Mouse (Mus musculus) retina, embryonic 14.5 days (tissue): ENCODE measurements at regions not wholly inside any gene's neighbourhood (a gene's known extent, or its start where the extent isn't known, plus 50 kb on each side); places are given as distances from the start of the nearest gene placed in this dataset.

ENCODE experiments used
- DNase-seq: peaks from one replicate; pipeline ENCODE4 v3.0.0-alpha.2; 2015; ENCODE audit warnings: low spot score

DNA sequence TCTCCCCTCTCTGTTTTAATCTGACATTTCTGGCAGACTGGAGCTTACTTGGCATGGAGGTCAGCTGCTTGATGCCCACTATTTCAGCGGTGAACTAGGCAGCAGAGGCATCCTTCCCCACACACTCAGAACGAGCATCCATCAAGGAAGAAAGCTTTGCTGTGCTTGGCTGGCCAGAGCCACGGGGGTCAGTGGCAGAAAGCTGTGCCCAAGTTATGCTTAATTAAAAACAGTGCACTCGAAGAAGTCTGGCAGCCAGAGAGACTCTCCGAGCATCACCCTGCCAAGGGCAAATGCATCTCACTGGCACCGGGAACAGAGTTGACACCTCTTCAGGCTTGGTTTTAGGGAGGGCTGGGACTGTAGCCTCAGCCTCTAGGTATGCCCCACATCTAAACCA lies 168.3 kb downstream of the Gm45692 start:
- no peak for DNase-seq

DNA sequence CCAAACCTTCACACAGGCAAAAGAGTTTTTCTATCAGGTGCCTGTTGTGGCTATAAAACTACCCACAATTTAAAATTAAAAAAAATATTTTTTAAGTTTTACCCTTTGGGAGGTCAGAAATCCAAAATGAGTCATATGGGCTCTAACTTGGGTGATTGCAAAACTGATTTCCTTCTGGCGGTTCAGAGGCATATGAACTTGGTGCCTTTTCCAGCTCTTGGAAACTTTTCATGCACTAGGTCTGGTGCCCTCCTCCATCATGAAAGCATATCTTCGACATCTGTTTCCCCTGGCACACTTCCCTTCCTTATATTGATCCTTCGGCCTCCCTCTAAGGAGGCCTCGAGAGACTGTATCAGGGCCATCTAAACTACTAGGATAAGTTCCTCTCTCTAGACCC lies 168.8 kb downstream of the Gm45692 start:
- no peak for DNase-seq

DNA sequence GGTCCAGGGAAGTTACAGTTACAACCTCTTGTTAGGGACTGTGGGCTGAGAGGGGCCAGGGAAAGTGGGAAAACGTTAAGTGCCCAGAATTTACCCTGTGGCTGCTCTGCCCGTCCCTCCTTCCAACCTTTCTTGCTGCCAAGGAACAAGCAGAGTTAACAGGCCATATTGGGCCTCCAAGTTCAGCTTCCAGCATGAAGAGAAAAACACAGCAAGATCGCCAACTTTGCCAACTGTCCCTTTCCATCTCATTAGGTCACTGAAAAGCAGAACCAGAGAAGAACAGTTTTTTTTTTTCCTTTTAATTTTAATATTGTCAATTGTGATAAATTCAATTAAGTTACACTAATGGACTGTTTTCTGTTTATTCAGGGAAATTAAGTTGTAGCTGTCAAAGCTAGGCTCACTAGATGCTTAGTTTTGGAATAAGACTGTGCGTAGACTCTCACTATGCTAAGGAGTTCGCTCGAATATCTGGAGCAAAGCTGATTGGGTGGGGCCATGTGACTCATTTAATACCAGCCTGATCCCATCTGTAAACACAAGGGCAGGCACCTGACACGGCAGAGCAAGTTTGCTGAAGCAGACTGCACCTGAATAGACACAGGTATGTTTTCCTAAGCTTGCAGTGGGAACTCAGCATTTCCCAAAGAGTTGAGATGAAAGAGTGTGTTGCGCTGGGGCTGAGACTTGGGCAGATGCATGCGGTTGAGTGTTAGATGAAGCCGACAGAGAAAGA lies 178.9 kb downstream of the Gm45692 start:
- no peak for DNase-seq

DNA sequence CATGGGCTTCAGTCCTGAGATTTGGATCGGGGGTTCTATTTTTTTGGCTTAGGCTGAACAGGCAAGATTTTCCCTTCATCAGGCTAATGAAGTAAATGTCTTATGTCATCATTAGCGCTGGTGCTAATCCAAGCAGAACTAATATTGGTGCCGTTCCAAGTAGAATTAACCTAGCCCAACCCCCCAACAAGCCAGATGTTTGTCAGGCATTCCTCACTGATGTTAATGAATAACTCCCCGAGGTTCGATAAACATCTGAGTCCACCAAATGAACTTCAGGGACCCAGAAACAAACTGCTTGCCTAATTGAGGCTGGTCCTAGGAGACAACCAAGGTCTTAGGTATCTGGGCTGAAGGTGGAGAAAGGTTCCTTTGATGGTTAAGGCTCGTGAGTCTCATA lies 180.9 kb downstream of the Gm45692 start:
- peak; percentile 54 for DNase-seq

DNA sequence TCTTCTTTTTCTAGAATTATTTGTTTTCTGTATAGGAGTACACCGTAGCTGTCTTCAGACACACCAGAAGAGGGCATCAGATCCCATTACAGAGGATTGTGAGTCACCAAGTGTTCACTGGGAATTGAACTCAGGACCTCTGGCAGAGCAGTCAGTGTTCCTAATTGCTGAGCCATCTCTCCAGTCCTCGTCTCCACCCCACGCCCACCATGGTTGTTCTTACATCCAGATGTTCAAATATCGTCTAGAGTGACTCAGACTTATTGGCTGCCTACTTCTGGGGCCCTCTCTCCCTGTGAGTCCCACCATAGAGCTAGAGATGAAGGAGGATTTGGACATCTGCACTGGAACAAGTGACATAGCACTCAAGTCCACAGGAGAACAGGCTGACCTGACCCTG lies 182.6 kb downstream of the Gm45692 start:
- no peak for DNase-seq

DNA sequence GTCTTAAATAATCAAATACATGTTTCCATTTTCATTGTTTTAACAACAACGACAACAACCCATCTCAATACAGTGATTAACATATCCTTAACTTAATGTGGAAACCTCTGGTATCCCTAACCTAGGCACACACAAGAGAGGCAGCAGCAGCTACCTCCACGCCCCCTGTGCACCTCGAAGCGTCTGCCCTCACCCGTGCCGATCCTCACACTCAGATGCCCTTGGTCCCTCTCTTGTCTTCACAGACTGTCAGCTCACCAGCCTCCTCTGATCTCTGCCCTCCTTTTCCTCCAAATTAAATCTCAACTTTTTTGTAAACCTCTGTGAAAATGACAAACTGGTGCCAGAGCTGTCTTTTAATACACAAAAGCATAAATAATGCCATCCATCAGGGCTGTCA lies 185.2 kb downstream of the Gm45692 start:
- no peak for DNase-seq

DNA sequence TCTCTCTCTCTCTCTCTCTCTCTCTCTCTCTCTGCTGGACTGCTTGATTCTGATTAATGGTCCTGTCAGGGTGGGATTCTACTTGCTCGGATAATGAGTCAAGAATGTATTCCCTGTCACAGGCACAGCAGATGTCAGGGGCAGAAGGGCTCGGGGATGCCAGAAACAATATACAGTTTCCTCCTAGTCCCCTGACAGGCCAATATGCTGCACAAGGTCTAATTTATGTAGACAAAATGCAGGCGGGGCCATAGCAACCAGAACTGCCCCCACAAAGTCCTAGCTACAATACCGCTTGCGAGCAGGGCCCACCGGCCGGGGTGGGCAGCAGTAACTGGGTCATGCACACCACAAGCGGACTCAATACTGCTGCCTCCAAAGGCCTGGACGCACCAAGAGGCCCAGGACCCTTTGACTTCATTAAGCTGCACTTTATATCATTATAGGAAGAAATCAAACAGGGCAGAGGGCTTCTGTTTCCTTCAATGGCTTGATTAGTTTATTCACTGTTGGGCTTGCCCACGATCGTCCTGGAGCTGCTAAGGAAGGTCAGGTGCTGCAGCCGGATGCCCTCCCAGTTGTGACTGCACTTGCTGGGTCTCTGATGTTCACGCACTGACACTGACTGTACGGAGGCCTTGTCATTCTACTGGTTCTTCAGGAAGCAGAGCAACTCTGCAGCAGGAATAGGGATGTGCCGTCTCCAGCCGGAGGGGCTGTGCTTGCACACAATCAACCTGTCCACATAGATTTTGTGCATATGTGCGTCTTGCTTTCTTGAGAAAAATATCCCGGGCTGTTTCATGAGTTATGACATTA lies 185.9 kb downstream of the Gm45692 start:
- DNase-seq, result peak; percentile 82

DNA sequence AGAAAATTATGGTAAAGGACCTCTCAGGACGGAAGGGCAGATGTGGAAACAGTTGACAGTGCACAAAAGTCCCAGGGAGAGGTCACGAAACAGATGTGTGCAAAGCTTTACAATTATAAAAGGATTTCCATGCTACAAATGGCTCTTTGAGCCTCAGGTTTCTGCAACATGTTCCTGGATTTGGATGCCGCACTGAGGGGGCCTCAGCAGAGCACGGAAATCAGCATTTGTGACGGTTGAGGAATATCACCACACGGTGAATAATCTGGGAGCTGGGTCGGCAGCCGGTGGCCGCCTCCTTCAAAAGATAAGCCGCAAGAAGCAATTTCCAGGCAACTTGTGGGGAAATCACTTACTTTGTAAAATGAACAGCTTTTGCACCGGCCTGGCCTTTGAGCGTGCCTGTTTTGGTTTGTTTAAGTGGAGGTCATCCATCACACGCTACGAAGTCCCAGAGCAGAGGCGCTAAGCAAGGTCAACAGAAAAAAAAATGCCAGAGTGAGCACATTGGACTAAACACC lies 188.8 kb downstream of the Gm45692 start:
- no peak for DNase-seq

DNA sequence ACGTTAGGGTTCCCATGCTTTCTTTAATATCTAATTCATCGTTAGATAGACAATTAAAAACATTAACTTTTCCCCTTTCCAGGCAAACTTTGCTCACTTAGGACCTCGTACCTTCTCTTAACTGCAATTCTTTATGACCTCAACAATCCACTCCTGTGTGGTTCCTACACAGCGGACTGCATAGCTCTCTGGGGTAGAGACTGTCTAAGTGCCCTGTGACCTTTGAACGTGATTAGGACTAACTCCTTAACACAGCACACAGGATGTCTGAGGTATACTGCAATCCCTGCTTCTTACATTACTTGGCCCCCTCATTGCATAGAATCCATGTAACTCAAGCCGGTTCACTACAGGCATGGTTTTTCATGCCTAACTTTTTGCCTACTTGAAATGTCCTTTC lies 190.4 kb downstream of the Gm45692 start:
- DNase-seq, result no peak

DNA sequence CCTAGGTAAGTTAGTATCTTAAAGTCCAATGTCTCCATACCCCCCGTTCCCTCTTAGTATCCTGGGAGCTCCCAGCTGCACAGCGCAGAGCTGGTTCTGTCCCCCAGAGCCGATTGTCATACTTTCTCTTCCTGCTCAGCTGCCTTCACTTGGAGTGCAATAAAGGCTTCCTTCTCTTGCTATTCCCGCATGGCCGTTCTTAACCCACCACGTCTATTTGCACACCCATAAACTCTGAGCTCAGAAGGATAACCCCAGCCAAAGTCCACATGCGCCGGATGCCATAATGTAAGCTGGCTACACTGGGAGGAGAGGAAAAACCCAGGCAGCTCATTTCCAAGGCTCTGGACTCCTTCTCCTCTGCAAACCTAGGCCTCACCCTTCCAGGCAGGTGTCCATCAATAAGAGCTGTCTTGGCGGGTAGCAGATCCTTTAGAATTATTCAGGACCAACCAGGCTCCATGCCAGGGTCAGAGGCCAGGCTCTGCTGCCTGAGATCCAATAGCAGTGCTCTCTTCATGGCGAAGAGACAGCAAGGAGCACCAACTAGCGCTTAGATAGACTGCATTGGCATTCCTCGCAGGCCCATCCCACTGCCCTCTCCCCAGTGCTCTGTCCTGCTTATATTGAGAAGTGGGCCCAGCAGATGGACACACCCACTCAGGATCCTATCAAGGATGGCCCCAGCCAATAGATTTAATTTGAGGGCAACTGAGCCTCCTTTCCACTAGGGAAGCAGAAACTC lies 204.4 kb downstream of the Gm45692 start:
- DNase-seq, result no peak

DNA sequence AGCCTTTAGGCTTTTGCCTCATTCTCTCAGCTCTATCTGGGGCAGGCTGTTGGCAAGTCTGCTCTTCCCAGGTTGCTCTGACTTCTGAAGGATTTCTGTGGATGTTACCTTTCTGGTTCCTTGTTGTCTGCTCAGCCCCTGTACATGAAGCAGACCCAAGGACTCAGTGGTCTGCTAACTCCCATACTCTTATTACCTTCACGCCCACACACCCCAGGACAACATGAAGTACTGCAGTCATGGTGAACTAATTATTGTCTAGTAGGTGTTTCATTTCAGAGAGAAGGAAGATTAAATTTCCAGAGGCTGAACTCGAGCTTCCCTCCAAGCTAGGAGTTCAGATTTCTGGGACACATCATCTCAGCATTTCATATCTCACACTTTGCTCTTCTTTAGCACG lies 205.3 kb downstream of the Gm45692 start:
- no peak for DNase-seq

DNA sequence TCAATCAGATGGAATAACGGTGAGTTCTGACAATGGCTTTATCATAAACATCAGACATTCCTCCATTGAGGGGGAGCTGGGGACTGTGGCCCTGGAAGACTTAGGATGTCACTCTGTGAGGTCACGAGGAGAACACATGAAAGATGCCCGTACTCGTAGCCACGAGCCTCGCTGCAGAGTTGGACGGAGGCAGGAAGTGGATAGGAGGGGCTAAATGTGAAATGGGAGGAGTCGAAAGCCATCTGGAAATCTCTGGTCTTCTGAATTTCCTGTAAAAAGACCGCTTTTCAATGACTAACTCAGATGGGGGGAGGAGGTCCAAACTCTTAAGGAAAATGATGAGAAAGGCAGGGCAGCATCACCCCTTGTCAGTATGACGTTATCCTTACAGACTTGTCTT lies 210.5 kb downstream of the Gm45692 start:
- no peak for DNase-seq

DNA sequence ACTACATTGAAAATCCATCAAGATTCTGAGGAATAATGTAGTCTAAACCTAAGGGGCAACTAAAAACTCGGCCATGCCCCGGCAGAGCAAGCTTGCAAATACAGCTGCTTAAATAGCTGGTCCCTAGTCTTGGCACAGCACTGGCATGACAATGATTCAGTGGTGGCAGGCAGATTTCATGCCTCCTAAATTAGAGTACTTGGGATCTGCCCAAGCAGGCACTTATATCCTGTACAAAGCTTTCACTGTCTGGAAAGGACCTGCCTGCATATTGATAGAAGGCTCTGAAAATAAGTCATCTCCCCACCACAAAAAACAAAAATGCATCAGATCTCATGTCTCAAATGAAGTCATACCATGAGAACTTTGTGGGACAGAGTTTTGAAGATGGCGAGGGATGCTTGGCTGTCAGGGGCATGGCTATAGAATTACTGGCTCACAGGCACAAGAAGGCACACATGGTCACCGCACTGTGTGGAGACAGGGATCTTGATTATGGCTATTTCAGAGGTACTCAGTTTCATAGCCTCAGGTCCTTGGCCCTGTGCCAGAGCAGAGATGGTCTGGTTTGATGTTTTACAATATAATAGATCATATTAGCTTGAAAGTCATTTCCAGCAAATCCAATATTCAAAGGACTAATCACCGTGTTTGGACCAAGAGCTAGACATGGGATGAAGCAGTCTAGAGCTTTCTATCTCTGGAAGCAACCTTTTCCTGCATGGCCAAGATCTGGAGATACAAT lies 217.7 kb downstream of the Gm45692 start:
- no peak for DNase-seq

DNA sequence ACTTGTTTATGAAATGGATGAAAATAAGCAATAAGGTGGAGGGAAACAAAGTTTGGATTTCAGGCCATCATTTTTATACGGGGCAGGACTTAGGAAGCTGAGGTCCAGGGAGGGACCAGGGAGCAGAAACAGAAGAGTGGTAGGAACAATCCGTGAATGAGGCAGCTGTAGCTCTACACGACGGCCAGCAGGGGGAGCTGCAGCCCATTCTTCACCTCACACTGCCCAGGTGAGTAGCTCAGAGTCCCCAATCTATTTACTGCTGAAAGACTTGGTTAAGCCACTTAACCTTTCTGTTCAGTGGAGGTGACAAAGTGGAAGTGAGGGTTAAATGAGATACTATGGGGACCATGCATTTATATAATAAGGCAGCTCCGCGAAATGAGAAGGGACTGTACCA lies 225.7 kb downstream of the Gm45692 start:
- DNase-seq, result peak; percentile 69

DNA sequence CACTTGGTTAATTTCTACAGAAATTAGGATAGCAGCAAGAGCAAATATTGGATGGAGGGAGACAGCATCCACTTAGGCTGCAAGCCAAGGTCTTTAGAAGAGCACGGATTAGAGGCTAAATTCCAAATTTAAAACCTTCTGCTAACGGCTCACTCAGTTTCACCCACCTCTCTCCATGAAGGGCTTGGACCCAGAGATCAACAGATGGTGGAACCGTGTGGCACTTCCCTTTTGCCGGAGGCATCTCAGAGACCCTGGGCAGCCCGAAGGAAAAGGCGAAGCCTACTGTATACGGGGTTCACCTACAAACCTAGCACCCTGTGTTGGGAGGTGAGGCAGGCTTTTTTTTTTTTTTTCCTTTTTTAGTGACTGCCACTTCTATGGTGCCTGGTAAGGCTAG lies 229.9 kb downstream of the Gm45692 start:
- no peak for DNase-seq

DNA sequence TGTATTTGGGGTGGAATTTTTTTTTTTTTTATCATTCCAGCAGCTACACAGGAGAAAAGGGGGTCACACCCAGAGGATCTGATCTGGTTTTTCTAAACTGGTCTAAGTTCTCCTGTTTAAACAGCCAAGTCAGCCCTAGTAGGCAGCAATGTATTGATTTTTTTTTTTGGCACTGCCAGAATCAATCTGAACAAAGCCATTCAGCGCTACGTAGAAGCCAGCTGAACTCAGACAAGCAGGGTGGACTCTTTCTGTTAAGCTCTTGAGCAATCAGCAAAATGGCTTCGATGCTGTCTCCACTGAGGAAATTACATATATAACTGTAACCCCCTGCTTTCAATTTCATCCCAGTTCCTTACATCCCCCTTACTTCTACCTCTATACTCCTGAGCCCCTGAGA lies 230.5 kb downstream of the Gm45692 start:
- no peak for DNase-seq

DNA sequence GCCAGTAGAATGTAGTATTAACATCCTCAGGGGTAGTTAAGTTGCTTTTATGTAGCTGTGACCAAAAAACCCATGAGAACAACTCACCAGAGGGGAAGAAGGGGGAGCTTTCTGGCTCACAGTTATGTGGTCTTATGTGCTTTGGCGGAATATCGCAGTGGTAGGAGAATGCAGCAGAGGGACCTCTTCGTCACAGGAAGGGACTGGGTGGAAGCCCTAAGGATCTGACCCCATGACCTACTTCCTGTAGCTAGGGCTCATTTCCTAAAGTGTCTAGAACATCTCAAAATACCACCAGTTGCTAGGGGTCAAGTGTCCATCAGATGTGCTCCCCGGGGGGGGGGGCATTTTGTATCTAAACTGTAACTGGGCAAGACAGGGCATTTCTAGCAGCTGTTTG lies 231.3 kb downstream of the Gm45692 start:
- DNase-seq, result no peak

DNA sequence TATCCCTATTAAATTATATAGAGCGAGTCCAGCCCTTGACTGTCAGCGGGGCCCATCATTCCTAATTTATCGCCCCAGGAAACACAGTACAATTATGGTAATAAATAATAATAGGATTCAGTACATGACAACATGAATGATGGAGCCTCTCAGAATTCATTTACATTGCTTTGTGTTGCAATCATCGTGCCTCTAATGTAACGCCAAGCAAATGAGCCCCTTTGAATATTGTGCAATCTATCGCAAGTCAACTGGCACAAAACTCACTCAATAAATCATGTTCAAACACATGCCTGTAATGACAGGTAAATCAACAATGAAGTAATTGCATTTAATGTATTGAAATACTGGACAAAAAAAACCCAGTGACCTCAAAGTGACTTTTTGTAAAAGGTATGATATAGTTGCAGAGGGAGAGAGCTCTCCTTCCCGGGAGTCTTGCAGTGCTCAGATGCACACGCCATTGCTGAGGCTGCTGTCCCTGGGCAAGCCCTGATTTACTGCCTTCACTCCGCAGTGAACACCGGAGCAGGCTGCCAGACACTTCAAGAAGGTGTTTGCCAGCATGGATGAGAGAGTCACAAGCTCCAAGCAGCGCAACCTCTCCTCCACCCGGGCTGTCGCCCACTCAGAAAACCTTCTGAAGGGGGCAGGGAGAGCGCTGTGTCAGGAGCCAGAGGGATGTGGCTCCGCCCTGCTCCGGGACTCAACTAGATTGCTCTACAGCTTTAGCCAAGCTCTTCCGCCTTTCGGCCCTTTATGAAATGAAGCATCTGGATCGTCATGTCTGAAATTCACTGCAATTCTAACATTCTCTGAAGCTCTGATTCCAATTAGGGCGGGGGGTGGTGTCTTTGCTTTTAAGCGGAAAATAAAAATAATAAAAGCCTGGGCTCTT lies 232.6 kb downstream of the Gm45692 start:
- DNase-seq, result peak; percentile 54

DNA sequence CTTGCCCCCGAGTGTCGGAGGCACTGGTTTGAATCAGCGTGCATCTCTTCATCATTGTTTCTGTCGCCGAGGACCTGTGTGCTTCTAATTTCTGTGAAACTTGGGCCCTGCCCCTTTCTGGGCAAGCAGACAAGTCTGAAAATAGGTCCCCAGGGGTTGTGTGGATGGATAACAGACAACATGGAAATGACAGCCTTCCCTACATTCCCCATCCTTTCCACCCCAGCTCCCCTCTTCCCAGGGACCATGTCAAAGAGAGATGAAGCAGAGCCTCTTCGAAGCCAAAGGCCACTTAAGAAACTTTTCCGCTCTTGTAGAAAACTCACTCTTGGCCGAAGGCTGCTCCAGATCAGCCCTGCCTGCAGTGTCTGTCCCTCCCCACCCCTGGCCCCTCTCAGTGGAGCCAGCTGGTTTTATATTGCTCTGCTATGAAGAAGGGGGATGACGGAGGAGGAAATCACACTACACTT lies 233.2 kb downstream of the Gm45692 start:
- no peak for DNase-seq

DNA sequence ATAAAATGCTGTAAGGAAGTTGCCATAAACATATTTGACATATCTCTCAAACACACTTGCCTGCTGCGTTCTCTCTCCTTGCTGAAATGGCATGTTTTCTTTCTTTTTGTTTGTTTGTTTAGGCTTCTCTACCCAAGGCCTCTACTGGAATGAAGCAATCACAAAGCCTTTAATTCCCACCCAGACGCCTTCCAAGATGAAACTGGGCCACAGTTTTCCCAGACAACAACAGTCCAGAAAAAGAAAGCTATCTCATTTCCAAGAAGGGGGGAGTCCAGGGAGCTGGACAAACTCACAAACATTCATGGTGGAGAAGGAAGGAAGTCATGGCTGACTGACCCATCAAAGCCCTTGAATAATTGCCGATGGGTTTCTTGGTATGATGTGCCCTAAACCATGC lies 234.1 kb downstream of the Gm45692 start:
- no peak for DNase-seq

DNA sequence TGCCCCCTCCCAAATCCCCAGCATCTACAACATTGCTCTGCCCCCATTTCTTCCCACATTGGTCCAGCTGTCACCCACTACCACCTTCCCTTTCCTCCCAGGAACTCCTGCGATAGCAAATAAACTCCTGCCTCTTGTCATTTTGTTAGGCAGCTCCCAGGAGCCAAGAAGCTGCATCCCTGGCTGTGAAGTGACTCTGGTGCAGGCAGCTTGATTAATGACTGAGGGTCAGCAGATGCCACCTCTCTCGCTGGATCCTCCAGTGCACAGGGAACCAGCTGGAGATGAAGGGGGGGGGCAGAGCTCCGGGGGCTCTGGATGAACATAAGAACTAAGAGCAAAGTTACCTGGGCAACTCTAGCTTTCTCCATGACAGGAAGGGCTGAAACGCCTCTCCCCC lies 235.2 kb downstream of the Gm45692 start:
- no peak for DNase-seq
